Mouse (Mus musculus): ENCODE data around the gene Fam89b.
A peak's percentile ranks its signal among the peaks of the same experiment; 100 is the strongest.

The Fam89b gene

DNA sequence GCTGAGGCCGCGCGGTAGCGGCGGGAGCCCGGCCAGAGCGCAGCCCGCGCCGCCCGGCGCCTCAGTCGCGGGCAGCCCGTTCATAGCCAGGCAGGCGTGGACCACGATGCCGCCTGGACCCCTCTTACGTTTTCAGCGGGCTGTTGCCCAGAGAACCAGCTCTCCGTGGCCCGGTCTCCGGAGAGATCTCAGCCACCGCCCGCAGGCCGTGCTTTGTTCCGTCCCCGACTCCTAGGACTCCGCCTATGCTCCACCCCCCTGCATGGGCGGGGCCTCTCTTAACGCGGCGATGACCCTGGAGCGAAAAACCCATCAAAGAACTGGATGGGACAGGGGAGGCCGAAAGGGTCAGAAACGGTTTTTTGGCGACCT lies at the start of gene Fam89b:
Gene Fam89b (minus strand): TSS at position 210 of the 372 bp plus-strand sequence.
- peak; percentile 68 to 76 for DNase-seq (ENCODE audit: low spot score in 2 of 2)

DNA sequence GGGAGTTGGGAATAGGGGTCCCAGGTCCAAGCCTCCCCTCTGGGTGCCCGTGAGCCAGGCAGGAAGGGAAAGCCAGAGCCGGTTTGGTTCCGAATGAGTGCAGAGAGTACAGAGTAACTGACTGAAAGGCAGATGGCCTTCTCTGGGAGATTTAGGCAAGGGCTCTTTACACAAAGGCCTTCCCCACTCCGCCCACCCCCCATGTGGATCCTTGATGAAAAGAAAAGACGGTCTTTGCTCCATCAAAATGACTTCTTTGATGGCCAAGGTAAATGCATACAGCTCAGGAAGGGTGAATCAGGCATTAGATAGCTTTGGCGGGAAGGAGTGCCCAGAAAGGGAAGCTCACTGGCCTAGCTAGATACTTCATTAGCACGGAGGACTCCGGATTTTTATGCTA lies 48.9 kb upstream of the Fam89b start:
- no peak for DNase-seq (ENCODE audit: low spot score in 2 of 2)

DNA sequence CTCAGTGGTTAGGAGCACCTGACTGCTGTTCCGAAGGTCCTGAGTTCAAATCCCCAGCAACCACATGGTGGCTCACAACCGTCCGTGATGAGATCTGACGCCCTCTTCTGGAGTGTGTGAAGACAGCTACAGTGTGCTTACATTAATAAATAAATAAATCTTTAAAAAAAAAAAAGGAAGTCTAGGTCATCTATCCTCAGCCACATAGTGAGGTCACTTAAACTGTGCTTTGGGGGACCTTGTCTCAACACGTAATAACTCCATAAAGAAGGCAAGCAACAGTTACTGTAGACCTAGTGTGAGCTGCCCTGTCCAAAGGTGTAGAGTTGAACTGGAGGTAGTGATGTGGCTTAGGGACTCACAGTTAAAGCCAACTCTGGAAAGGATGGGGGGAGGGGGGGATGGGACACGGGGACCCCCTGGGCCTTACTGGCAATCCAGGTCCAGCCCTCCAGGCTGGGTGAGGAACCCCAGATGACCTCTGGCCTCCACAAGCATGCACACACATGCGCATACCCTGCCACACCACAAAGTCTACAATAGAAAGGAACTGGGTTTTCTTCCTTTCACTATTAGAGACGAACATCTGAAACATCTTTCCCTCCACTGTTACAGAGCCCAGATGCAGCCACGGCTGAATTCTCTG lies 48.1 kb upstream of the Fam89b start:
- DNase-seq (ENCODE audit: low spot score in 2 of 2), result no peak

DNA sequence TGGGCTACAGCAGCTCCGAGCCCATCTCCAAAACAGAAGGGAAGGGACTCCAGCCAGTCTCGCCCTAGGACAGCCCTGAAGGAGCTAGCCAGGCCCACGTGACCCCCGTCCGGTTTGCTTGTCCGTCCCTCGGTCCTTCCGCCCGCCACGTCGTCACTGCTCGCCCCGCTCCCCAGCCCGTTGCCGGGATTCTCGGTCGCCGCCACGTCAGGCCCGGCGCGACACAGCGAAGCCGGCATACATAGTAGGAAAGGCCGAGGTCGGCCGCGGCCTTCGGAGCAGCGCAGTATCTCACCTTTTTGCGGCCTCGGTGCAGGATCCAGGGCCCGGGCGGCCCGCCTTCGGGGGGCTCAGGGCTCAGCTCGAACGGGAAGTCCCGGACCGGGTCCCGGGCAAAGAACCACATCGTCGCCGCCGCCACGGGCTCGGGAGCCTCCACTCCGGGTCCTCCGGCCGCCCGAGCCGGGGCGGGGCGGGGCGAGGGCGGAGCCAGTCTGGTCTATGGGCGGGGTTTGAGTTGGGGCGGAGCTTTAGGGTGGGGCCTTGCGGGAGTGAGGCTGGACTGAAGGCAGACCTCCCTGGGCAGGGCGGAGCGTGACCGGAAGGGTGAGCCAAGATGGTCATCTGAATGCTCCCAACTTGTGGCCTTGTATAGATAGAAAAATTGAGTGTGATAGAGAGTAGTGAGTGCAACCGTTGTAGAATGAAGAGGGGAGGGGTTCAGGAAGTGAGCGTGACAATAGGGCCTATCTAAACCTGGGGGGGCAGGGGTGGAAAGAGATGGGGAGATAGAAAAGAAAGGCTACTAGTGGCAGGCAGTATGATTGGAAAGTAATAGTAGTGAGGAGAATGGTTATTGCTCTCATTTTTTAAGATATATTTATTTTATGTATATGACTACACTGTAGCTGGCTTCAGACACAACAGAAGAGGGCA lies 41.7 kb upstream of the Fam89b start, which contains the start of gene Scyl1:
Gene Scyl1 (minus strand): TSS at position 495 of the 936 bp plus-strand sequence.
- peak; percentile 84 for DNase-seq (ENCODE audit: low spot score in 2 of 2)

DNA sequence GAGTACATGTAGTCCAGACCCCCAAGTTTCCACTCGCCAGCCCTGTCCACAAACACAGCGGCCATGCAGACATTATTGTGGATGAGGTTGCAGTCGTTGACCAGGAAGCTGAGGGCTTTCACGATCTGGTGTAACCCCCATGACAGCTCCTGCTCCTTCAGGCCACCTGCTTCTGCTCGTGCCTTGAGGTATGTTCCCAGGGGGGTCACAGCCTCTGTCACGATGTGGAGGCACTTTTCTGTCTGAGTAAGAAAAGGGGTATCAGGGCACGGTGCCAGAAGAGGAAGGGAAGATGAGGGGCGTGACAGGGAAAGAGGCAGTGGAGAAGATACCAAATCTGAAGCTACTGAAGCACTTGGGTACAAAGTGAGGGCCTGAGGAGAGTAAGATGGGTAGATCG lies 40.9 kb upstream of the Fam89b start:
- no peak for DNase-seq (ENCODE audit: low spot score in 2 of 2)

DNA sequence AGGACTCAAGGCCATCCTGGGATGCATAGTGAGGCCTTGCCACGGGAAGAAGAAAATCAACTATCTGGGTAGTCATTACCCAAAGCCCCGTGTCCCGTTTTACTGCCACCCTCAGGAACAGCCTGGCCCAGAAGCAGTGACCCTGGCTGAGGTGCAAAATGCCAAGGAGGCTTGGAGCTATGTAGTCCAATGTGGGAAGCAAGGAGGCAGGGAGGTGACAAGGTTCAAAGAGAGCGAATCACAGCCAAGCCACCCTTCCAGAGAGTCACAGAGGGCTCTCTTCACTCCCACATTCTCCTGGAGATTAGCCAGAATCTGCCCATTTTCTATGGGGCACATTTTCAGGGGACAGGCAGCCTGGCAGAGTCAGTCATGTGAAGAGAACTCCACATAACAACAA lies 37.8 kb upstream of the Fam89b start:
- DNase-seq (ENCODE audit: low spot score in 2 of 2), result no peak

DNA sequence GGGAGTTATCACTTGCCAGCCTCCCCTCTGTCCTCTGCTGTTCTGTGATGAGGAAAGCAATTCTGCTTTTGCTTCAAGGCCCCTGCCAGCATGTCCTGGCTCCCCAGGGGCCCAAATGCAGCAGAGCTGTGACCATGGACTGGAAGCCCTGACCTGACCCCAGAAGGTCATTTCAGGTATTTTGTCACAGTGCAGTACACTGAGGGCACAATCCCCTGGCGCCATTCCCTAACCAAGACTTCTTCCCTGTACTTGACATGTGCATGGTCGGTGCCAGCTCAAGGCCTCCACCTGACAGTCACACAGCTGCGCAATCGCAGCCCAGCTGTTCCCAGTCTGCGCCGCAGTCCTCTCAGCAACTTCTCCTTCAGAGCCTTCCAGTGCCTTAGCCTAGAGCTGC lies 33.7 kb upstream of the Fam89b start:
- DNase-seq (ENCODE audit: low spot score in 2 of 2), result no peak

DNA sequence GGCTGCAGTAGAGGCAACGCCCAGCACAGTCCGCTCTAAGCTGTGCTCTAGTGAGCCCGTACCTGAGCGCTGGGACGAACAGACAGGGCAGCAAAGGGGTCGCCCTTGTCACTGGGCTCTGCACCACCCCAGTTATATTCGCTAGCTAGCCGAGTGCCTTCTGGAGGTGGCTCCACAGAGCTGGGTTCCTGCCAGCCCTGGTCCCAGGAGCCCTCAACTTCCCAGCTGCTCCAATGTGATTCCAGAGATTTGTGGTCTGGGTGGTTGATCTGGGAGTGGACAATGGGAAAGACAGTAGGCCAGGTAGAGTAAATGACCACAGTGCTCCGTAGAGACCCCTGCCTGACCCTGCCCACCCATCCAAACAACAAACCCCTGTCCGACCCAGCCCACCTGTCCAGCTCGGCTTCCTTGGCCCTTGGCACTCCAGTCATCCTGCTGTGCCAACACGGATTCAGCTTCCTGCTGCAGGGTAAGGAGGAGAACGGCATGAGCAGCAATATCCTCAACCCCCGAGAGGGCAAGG lies 29.5 kb upstream of the Fam89b start:
- no peak for DNase-seq (ENCODE audit: low spot score in 2 of 2)

DNA sequence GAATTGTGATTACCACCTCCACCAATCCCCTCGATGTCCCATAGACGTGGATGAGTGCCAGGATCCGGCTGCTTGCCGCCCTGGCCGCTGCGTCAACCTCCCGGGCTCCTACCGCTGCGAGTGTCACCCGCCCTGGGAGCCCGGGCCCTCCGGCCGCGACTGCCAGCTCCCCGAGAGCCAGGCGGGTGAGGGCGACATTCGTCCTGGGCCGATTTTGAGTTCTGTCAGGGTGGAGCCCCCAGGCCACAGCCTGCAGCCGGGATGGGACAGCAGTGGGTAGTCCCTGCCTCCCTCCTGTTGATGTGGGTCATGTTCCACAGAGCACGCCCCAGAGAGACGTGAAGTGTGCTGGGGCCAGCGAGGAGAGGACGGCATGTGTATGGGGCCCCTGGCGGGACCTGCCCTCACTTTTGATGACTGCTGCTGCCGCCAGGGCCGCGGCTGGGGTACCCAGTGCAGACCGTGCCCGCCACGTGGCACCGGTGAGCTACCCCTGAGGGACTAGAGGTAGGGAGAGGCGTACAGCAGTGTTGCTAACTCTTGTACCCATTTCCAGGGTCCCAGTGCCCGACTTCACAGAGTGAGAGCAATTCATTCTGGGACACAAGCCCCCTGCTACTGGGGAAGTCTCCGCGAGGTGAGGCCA lies 27.7 kb upstream of the Fam89b start:
- no peak for DNase-seq (ENCODE audit: low spot score in 2 of 2)

DNA sequence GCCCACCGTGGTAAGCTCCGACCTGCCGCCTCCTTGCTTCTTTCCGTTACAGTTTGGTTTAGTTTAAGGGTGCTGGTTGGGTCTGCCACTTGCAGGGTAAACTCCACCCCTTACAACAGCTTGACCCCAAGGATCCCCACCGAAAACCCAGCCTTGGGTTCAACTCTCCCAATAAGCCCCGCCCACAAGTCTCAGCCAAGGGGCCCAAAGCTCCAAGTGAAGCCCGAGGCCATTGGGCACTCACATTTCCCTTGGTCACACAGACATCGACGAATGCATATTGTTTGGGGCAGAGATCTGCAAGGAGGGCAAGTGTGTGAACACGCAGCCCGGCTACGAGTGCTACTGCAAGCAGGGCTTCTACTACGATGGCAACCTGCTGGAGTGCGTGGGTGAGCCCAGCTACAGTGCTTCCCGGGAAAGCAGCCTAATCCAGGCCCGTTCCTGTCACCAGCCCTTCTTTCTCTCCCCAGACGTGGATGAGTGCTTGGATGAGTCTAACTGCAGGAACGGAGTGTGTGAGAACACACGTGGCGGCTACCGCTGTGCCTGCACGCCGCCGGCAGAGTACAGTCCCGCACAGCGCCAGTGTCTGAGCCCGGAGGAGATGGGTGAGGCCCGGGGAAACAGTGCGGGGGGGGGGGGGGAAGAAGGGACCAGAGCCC lies 27.0 kb upstream of the Fam89b start:
- DNase-seq (ENCODE audit: low spot score in 2 of 2), result peak; percentile 85 to 89

DNA sequence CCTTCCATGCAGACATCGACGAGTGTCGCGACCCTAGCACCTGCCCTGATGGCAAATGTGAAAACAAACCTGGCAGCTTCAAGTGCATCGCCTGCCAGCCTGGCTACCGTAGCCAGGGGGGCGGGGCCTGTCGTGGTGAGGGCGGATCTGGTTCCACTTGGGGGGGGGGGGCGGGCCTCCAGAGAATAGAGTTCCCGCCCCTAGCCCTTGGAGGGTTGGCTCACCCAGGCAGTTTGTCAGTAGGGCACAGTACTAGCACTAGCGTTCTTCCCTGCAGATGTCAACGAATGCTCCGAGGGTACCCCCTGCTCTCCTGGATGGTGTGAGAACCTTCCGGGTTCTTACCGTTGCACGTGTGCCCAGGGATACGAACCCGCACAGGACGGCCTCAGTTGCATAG lies 22.3 kb upstream of the Fam89b start:
- no peak for DNase-seq (ENCODE audit: low spot score in 2 of 2)

DNA sequence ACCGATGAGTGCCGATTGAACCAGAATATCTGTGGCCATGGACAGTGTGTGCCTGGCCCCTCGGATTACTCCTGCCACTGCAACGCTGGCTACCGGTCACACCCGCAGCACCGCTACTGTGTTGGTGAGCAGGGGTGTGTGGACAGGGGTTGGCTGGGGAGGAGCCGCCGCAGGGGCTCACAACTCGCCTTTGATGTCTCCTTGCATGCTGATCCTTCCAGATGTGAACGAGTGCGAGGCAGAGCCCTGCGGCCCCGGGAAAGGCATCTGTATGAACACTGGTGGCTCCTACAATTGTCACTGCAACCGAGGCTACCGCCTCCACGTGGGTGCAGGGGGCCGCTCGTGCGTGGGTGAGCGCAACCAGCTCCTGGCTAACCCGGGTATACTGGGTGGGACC lies 21.5 kb upstream of the Fam89b start:
- DNase-seq (ENCODE audit: low spot score in 2 of 2), result no peak

DNA sequence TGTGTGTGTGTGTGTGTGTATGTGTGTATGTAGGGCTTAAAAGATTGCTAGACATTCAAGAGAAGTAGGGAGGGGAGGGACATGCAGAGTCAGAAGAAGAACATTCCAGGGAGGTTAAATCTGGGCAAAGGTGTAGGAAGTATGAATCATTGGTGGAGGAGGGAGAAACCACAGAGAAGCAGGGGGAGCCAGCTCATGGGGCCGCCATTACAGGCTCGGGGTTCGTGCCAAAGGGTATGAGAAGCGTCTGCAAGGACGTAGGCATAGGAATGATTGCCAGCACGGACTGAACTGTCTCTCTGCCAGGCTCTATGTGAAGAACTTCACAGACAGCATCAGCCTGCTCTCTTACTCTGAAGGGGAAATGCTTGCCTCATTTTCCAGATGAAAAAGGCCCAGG lies 20.0 kb upstream of the Fam89b start:
- no peak for DNase-seq (ENCODE audit: low spot score in 2 of 2)

DNA sequence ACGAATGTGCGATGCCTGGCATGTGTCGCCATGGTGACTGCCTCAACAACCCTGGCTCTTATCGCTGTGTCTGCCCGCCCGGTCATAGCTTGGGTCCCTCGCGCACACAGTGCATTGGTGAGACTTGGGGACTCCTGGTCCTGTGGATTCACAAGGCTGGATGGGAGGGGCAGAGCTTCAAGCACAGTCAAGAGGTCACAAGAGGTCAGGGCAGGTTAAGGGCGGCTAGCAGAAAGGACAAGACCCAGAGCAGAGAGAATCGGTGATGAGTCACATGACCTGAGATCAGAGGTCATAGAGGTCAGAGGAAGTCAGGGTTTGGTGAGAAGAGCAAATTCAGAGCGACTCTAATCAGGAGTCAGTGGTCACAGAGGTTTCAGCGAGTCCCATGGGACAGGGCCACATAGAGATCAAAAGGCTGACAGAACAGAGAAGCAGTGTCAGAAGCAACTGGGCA lies 17.5 kb upstream of the Fam89b start:
- DNase-seq (ENCODE audit: low spot score in 2 of 2), result no peak

DNA sequence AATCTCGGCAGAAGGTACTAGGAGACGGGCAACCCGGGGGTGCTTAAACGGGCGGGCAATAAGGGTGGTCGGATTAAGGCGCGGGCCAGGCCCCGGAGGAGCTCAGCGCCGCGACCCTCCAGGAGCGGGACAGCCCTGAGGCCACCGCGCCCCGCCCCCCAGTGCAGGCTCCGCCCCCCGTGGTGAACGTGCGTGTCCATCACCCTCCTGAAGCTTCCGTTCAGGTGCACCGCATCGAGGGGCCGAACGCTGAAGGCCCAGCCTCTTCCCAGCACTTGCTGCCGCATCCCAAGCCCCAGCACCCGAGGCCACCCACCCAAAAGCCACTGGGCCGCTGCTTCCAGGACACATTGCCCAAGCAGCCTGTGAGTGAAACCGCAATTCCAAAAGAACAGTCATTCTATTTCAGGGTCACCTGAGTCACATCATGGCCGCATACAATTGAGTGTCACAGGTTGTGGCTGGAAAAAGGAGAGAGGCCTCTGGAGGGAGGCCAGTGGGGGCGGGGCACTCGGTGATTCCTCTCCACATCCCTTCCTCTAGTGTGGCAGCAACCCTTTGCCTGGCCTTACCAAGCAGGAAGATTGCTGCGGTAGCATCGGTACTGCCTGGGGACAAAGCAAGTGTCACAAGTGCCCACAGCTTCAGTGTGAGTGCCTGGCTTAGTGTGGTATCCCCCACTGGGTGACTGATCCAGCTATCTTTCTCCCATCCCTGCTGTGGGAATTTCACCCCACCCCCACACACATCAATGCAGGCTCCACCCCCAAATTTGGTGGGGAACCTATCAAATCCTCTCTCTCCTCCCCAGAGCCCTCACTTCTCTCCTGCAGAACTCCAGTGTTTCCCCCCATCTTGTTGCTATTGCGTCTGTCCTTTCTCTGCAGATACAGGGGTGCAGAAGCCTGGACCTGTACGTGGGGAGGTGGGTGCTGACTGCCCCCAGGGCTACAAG lies 16.6 kb upstream of the Fam89b start:
- DNase-seq (ENCODE audit: low spot score in 2 of 2), result no peak

DNA sequence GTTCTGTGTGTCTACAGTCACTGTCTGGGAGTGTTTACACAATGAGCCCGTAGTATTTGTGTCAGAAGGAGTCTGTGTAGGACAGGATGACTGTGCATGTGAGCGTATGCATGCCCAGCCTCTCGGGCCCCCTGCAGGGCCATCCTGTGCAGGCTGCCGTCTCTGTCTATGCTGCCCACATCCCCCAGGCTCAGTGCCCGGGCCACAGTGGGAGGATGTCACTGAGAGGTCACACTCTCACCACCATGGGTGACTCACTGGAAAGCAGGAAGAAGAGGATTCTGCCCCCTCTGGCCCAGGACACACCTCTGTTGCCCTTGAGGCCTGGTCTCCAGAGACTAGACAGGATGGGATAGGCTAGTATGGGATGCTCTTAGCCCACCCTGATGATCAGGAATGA lies 14.1 kb upstream of the Fam89b start:
- DNase-seq (ENCODE audit: low spot score in 2 of 2), result no peak

DNA sequence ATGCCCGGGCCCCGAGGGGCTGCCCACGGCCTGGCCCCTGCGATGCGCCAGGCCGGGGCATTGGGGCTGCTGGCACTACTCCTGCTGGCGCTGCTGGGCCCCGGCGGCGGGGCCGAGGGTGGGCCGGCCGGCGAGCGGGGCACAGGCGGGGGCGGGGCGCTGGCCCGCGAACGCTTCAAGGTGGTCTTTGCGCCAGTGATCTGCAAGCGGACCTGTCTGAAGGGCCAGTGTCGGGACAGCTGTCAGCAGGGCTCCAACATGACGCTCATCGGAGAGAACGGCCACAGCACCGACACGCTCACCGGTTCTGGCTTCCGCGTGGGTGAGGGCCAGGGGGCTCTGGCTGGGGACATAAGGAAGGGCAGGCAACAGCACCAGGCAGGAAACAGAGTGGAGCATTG lies 12.8 kb upstream of the Fam89b start:
- no peak for DNase-seq (ENCODE audit: low spot score in 2 of 2)

DNA sequence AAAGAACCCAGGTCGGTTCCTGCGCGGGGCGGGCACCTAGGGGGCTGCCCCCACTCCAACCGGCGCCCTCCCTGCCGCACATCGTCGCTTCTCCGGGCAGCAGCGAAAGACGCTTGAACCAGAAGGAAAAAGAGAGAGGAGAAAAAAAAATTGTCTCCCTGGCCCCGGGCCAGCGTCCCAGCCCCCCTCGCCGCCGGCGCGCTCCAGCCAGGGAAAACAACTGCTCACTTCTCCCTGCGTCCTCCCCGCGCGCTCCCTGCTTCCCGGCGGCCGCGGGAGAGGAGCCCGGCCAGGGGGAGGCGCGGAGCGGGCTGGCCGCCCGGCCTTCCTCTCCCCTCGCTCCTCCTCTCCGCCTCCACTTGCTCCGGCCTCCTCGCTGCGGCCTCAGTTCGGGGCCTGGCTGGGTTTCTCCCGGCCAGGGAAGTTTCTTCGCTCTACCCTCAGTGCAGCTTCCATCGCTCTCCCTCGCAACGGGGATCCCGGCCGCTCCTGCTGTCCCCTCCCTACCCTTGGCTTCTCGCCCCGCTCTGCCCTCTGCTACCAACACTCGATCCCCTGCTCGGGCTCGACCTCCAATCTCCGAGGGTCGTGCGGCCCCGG lies 12.3 kb upstream of the Fam89b start:
- DNase-seq (ENCODE audit: low spot score in 2 of 2), result peak in 1 of 2 experiments; percentile 53

DNA sequence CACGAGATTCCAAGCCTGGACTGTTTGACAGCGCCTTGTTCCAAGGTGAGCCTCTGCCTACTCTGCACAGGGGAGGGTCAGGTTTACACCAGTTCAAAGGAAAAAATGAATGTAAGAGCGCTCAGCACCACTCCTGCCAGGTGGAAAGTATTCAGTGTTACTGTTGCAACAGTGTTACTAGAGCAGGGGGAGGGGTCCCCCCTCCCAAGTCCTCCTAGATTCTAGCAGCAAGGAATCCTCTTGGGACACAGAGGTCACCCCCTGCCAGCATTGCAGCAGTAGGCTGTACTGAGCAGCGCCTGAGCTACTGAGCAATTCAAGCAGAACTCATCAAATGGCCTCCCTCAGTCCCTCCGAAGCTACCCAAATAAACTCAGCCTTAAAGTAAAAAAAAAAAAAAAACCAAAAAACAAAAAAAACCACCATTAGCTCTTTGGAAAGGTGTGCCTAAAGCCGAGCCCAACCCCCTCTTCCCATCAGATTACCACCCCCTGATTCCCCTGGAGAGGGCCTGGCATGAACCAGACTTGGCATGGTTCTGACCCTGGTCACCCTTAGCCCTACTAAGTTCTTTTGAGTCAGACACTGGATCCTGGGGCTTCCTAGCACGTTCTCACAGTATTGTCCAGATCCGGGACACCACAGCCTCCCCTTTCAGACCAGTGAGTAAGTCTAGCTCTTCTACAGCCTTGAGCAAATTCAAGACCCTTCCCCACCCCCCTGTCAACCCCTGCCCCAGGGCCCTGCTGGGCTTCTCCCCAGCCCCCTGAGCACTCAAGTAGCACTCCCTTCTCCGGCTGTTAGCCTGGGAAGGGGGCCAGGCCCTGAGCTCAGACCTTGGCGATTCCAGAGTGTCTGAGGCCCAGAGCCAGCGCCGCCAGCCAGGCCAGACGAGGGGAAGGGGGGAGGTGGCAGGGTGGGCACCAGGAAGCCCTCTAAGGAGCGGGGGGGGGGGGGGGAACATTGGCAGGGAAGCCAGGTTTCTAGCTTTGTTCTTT lies 11.2 kb upstream of the Fam89b start, which contains the start of gene Ltbp3:
Gene Ltbp3 (plus strand): TSS at position 585 of the 998 bp plus-strand sequence.
- DNase-seq (ENCODE audit: low spot score in 2 of 2), result no peak
